Mouse (Mus musculus) cortical plate, adult 2 months (tissue): ENCODE measurements around the gene Pomt1.

Source experiments
- CTCF ChIP-seq: fragments of 200-500 bp; IDR thresholded peaks from 2 replicates; pipeline ENCODE4 v1.5.1; 2011; ENCODE audit warnings: mild to moderate bottlenecking, control low read depth, low read length; ENCODE audit not compliant: insufficient read depth; ENCODE audit errors: extremely low read depth
- POLR2A ChIP-seq: fragments of 200-500 bp; IDR thresholded peaks from 2 replicates; pipeline ENCODE4 v1.6.1; 2011; ENCODE audit warnings: mild to moderate bottlenecking, low read length, control low read depth; ENCODE audit not compliant: insufficient read depth; ENCODE audit errors: extremely low read depth

- TF ChIP-seq CTCF (no peak), POLR2A (no peak)
Measured at GRCm38 (mm10) chr2:32295285-32295684, 58.9 kb downstream of the Pomt1 start.
